Mouse (Mus musculus): ENCODE measurements around the gene Aldh9a1.

Gene Aldh9a1

GRCm38 (mm10) chr1:167350597-167351415 is 1.0 kb downstream of the Aldh9a1 start:
- no peak for DNase-seq (ENCODE audit: low spot score)

- no peak for DNase-seq (ENCODE audit: low spot score)
These were observed 2.6 kb downstream of the Aldh9a1 start for GRCm38 (mm10) chr1:167352403-167352802.

GRCm38 (mm10) chr1:167357387-167357786 is 7.6 kb downstream of the Aldh9a1 start:
- no peak for DNase-seq (ENCODE audit: low spot score)

- DNase-seq (ENCODE audit: low spot score): no peak
These were observed 8.9 kb downstream of the Aldh9a1 start for GRCm38 (mm10) chr1:167358731-167359130.

- DNase-seq (ENCODE audit: low spot score): no peak
These were observed 10.5 kb downstream of the Aldh9a1 start for GRCm38 (mm10) chr1:167360268-167360667.

GRCm38 (mm10) chr1:167362819-167363218 is 13.0 kb downstream of the Aldh9a1 start:
- no peak for DNase-seq (ENCODE audit: low spot score)

GRCm38 (mm10) chr1:167363322-167363721 is 13.5 kb downstream of the Aldh9a1 start:
- no peak for DNase-seq (ENCODE audit: low spot score)

- DNase-seq (ENCODE audit: low spot score): no peak
These were observed 16.0 kb downstream of the Aldh9a1 start for GRCm38 (mm10) chr1:167365808-167366207.

GRCm38 (mm10) chr1:167366621-167367020 is 16.8 kb downstream of the Aldh9a1 start:
- DNase-seq (ENCODE audit: low spot score): no peak

- DNase-seq (ENCODE audit: low spot score): no peak
These were observed 18.2 kb downstream of the Aldh9a1 start for GRCm38 (mm10) chr1:167368018-167368417.

GRCm38 (mm10) chr1:167368513-167368912 is 18.7 kb downstream of the Aldh9a1 start:
- DNase-seq (ENCODE audit: low spot score): no peak

GRCm38 (mm10) chr1:167369905-167370304 is 20.1 kb downstream of the Aldh9a1 start:
- DNase-seq (ENCODE audit: low spot score): peak; percentile 86

GRCm38 (mm10) chr1:167372739-167373138 is 22.9 kb downstream of the Aldh9a1 start:
- DNase-seq (ENCODE audit: low spot score): no peak

- no peak for DNase-seq (ENCODE audit: low spot score)
These were observed 24.4 kb downstream of the Aldh9a1 start for GRCm38 (mm10) chr1:167374003-167374784.

GRCm38 (mm10) chr1:167374942-167375341 is 25.2 kb downstream of the Aldh9a1 start:
- DNase-seq (ENCODE audit: low spot score): no peak

GRCm38 (mm10) chr1:167378019-167378418 is 28.2 kb downstream of the Aldh9a1 start:
- no peak for DNase-seq (ENCODE audit: low spot score)

- DNase-seq (ENCODE audit: low spot score): no peak
These were observed 30.0 kb downstream of the Aldh9a1 start for GRCm38 (mm10) chr1:167379751-167380150.

GRCm38 (mm10) chr1:167380223-167380622 is 30.4 kb downstream of the Aldh9a1 start:
- no peak for DNase-seq (ENCODE audit: low spot score)

- DNase-seq (ENCODE audit: low spot score): no peak
These were observed 31.5 kb downstream of the Aldh9a1 start for GRCm38 (mm10) chr1:167381050-167382015.

GRCm38 (mm10) chr1:167382316-167382715 is 32.5 kb downstream of the Aldh9a1 start:
- no peak for DNase-seq (ENCODE audit: low spot score)

GRCm38 (mm10) chr1:167382763-167383162 is 33.0 kb downstream of the Aldh9a1 start:
- no peak for DNase-seq (ENCODE audit: low spot score)

GRCm38 (mm10) chr1:167383178-167383577 is 33.4 kb downstream of the Aldh9a1 start:
- DNase-seq (ENCODE audit: low spot score): no peak

Measured in urinary bladder, postnatal 25 days (tissue).